Mouse (Mus musculus) hindbrain, embryonic 14.5 days (tissue): ENCODE results near the gene 1110002E22Rik. TPM values are rescaled to one million over a fixed set of nuclear protein-coding genes. Genes with fewer than 3 reads are reported as not detected.

Source experiments
- ATAC-seq: fragments of 200-750 bp; cut with Nextera tagmentation; 2 replicates; pipeline ENCODE4 v1.8.0; 2017; ENCODE audit warnings: moderate number of reproducible peaks, mild to moderate bottlenecking, moderate TSS enrichment, moderate library complexity; ENCODE audit not compliant: low FRiP score
- DNase-seq: peaks from one replicate; pipeline ENCODE4 v3.0.0-alpha.2; 2015; ENCODE audit warnings: low spot score
- H3K27ac ChIP-seq: fragments of 300-500 bp; sonication (generic); 2 replicates; pipeline ENCODE4 v1.5.1; 2014; ENCODE audit warnings: mild to moderate bottlenecking, moderate library complexity
- H3K27me3 ChIP-seq: fragments of 300-500 bp; sonication (generic); 2 replicates; pipeline ENCODE4 v1.6.1; 2014; ENCODE audit warnings: mild to moderate bottlenecking, low read length, mixed read lengths; ENCODE audit not compliant: control insufficient read depth, insufficient read depth
- H3K36me3 ChIP-seq: fragments of 300-500 bp; sonication (generic); replicated peaks from 2 replicates; pipeline ENCODE4 v1.6.1; 2014; ENCODE audit not compliant: control insufficient read depth, insufficient read depth
- H3K4me1 ChIP-seq: fragments of 300-500 bp; sonication (generic); replicated peaks from 2 replicates; pipeline ENCODE4 v1.6.1; 2014; ENCODE audit warnings: antibody characterized with exemption, low read length, mixed read lengths; ENCODE audit not compliant: control insufficient read depth, insufficient read depth
- H3K4me2 ChIP-seq: fragments of 300-500 bp; sonication (generic); replicated peaks from 2 replicates; pipeline ENCODE4 v1.6.1; 2014; ENCODE audit warnings: mild to moderate bottlenecking, moderate library complexity
- H3K4me3 ChIP-seq: fragments of 300-500 bp; sonication (generic); replicated peaks from 2 replicates; pipeline ENCODE4 v1.5.1; 2014; ENCODE audit warnings: mild to moderate bottlenecking, low read length
- H3K9ac ChIP-seq: fragments of 300-500 bp; sonication (generic); 2 replicates; pipeline ENCODE4 v1.6.1; 2014
- H3K9me3 ChIP-seq: fragments of 300-500 bp; sonication (generic); 2 replicates; pipeline ENCODE4 v1.6.1; 2016; ENCODE audit warnings: low read length; ENCODE audit not compliant: control insufficient read depth
- WGBS: fragments of 180-500 bp; shearing (Covaris S2); extraction: QIAGEN DNeasy Blood & Tissue Kit; methylation state at CpG from one replicate; pipeline ENCODE4 v1.1.7; 2014; 5-methylcytosine and 5-hydroxymethylcytosine counted together
- polyA plus RNA-seq: library from polyadenylated mRNA; unstranded; fragments of >200 nt; fragmentation: Nextera tagmentation; extraction: Ambion mirVana; gene quantifications from 2 replicates; pipeline ENCODE4 v1.2.1, GENCODE M21; 2014

Gene 1110002E22Rik
- polyA plus RNA-seq, 1 experiment from 2014 or later: 0.07 TPM

DNA sequence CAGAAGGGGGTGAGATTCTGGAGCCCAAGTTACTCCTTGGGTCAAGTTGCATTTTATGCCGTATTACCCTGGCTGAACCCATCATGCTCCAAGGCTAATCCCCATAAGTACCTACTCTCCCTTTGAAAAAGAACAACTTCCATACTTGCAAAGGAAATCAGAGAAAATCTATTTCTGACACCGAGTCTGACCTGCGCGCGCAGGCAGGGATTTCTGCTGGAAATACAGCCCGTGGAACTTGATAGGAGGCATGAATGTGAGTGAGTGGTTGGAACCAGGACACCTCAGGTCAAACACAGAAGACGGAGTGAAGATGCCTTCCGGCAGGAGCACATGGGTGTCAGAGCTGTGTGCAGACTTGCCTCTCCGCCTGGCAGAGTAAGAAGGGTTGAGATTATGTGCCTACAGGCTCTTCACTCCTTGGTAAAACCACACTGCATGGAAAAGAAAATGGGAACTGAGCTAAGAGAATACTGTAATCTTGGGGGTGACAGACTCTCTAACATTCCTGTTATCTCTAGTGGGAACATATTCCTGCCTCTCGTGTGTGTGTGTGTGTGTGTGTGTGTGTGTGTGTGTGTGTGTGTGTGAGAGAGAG, 6.7 kb downstream of the 1110002E22Rik start:
- H3K27ac ChIP-seq: no peak overlapping the region
- WGBS: 88% methylated on average over 10 of the region's 10 CpGs
- H3K9me3 ChIP-seq: no peaks in the 10 kb centered on the region
- no peaks in the 10 kb centered on the region for H3K27me3 ChIP-seq
- H3K9ac ChIP-seq: no peak overlapping the region
- DNase-seq (no peak), ATAC-seq (no peak)
- no peak overlapping the region for H3K4me2 ChIP-seq
- peaks cover 6% of the 10 kb centered on the region; the same call in 1 of the 2 replicates for H3K4me1 ChIP-seq
- no peak overlapping the region for H3K4me3 ChIP-seq
- no peaks in the 10 kb centered on the region for H3K36me3 ChIP-seq

DNA sequence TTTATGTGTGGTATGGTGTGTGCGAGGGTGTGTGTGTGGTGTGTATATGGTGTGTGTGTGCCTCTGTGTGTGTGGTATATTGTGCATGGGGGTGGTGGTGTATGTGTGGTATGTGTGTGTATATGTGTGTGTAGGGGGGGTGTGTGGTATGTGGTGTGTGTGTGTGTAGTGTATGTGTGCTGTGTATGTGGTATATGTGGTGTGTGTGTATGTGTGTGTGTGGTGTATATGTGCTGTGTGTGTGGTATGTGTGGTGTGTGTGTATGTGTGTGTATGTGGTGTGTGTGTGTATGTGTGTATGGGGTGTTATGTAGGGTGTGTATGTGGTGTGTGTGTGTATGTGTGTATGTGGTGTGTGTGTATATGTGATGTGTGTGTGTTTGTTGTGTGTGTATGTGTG, 9.4 kb downstream of the 1110002E22Rik start:
- ATAC-seq (peak; percentile 32; the same call in 1 of the 2 replicates), DNase-seq (no peak)
- Histone ChIP-seq H3K27ac (no peak overlapping the region), H3K4me3 (no peak overlapping the region), H3K4me1 (peaks cover 3% of the 10 kb centered on the region; the same call in 1 of the 2 replicates), H3K9ac (no peak overlapping the region), H3K36me3 (no peaks in the 10 kb centered on the region), H3K9me3 (no peaks in the 10 kb centered on the region), H3K27me3 (no peaks in the 10 kb centered on the region), H3K4me2 (no peak overlapping the region)
- WGBS: 96% methylated on average over 1 of the region's 1 CpGs

DNA sequence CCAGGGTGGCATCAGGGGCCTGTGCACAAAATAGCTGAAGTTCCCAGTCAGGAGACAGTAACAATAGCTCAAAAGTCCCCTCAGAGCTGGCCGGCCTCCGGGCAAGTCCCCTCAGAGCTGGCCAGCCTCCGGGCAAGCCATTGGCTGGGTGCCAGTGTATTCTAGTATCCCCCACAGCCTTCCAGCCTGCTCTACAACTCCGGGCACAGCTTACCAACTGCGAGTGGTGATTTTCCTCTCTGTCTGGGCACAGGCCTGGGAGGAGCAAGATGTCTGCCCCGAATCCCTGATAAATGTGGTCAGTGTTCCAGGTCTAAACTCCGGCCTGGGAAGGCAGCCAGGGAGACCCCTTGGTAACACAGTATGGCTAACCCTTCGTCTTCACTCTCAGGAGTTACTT, 10.4 kb downstream of the 1110002E22Rik start:
- peak; percentile 83; the same call in 1 of the 2 replicates for ATAC-seq
- no peak overlapping the region for H3K4me2 ChIP-seq
- WGBS: 55% methylated on average over 8 of the region's 8 CpGs
- no peak overlapping the region for H3K9ac ChIP-seq
- H3K27ac ChIP-seq: peak overlapping the region; percentile 1; the same call in 1 of the 2 replicates
- no peaks in the 10 kb centered on the region for H3K27me3 ChIP-seq
- peaks cover 3% of the 10 kb centered on the region; the same call in 1 of the 2 replicates for H3K4me1 ChIP-seq
- no peaks in the 10 kb centered on the region for H3K9me3 ChIP-seq
- peak; percentile 38 for DNase-seq
- no peaks in the 10 kb centered on the region for H3K36me3 ChIP-seq
- H3K4me3 ChIP-seq: no peak overlapping the region

DNA sequence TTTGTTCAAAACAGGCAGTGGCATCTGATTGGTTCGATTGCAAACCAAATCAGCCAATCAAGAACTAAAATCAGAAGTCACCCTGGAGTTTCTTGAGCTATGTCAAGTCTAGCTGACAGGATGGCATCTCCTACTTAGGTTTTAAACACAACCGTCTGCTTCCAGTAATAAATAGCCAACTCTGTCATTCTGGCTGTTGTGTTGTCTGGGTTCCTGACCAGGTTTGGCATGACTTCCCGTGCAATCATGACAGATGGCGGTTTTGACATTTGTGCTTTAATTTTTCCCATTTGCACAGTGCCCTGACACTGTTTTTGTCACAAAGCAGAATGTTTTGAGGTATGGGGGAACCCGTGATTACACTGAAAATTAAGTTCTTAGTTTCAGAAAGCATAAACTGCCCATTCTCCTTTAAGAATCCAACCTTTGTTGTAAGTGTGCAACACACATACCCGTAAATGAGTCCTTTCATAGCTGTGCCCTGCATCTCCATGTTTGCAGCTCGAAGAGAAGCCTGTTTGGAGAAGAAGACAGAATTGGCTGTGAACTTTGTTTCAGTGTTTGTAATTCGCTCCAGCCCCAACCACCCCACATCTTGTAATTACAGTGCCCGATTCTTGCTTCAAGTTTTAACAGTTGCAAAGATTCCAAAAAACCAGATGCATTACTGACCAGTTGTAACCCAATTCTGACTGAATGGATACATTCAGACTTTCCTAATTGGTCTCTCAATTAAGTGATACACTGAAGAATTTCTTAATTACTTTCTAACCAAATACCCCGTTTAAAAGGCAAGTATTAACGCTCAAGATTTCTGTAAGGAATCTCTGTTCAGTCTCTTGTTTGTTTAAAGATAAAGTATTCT, 12.9 kb downstream of the 1110002E22Rik start:
- DNase-seq (no peak), ATAC-seq (no peak)
- Histone ChIP-seq H3K4me1 (0 out of 2 replicates have a peak, but pooled peaks cover 3% of the 10 kb centered on the region), H3K4me2 (no peak overlapping the region), H3K9ac (no peak overlapping the region), H3K27ac (no peak overlapping the region), H3K4me3 (no peak overlapping the region), H3K27me3 (no peaks in the 10 kb centered on the region), H3K36me3 (no peaks in the 10 kb centered on the region), H3K9me3 (no peaks in the 10 kb centered on the region)
- 88% methylated on average over 11 of the region's 11 CpGs for WGBS

DNA sequence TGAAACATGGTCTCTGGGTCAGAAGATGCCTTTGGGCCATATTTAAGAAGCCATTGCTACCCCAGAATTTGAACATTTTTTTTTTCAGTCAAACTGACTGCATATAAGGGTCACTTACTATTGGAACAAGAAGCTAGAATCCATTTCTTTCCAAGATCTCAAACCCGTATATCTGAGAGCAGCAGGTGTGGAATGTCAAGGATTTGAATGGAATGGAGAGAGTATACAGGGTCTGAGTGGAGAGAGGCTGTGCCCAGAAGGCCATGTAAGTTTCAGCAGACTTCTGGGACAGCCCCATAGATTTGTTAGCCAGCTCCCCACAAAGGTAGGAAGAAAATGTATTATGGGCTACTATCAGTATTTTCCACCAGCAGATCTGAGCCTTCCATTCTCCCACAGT, 13.8 kb downstream of the 1110002E22Rik start:
- Histone ChIP-seq H3K4me3 (no peak overlapping the region), H3K4me2 (no peak overlapping the region), H3K9me3 (no peaks in the 10 kb centered on the region), H3K36me3 (no peaks in the 10 kb centered on the region), H3K27ac (no peak overlapping the region), H3K9ac (no peak overlapping the region), H3K4me1 (0 out of 2 replicates have a peak, but pooled peaks cover 3% of the 10 kb centered on the region), H3K27me3 (no peaks in the 10 kb centered on the region)
- DNase-seq: no peak
- WGBS: 85% methylated on average over 1 of the region's 1 CpGs
- ATAC-seq: no peak

DNA sequence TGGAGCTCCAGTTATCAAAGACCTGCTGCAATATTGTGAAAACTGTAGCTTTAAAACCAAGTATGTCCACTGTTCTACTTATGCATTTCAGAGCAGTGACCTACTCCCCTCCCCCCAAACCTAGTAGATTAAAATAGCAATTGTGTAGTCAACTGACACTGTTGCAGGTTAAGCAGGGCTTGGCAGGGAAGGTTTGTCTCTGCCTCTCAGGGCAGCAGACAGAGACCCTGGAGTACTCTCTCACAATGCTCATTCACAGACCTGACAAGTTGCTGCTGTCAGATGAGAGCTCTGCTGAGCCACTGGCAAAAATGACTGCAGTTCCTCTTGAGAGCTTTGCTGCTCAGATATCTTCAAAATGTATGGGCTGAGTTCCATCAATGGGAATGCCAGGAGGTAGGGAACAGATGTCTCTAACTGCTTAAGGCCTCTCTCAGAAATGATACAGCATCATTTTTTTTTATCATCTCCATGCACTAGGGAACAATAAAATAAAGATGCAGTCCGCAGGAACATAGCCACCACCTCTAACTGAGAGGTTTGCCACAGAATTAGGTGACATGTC, 18.3 kb downstream of the 1110002E22Rik start:
- H3K4me2 ChIP-seq: no peak overlapping the region
- no peak overlapping the region for H3K9ac ChIP-seq
- H3K4me3 ChIP-seq: no peak overlapping the region
- H3K27ac ChIP-seq: no peak overlapping the region
- DNase-seq (no peak), ATAC-seq (no peak)
- H3K36me3 ChIP-seq: no peaks in the 10 kb centered on the region
- H3K27me3 ChIP-seq: no peaks in the 10 kb centered on the region
- no peaks in the 10 kb centered on the region for H3K4me1 ChIP-seq
- H3K9me3 ChIP-seq: no peaks in the 10 kb centered on the region
- WGBS: 73% methylated on average over 1 of the region's 1 CpGs

DNA sequence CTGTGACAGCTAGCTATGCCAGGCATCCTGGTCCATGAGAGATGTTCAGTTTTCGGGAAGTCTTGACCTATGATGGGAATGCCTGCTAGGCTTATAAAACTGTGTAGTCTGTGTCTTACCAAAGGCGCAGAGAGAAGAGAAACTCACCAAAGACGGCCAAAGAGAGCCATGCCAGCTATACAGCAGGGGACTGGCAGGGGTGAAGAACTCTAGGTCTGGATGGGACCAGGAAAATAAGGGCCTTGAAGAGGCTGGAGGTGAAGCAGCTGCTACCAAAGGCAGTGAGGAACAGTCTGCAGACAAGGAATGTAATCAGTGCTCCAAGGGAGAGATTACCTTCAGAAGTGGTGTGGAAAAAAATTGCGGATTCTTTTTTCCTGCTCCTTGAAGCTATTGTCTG, 19.0 kb downstream of the 1110002E22Rik start:
- H3K36me3 ChIP-seq: no peaks in the 10 kb centered on the region
- no peaks in the 10 kb centered on the region for H3K9me3 ChIP-seq
- WGBS: 64% methylated on average over 4 of the region's 4 CpGs
- no peak overlapping the region for H3K4me2 ChIP-seq
- H3K9ac ChIP-seq: no peak overlapping the region
- H3K4me3 ChIP-seq: no peak overlapping the region
- no peak for ATAC-seq
- H3K4me1 ChIP-seq: no peaks in the 10 kb centered on the region
- DNase-seq: no peak
- no peak overlapping the region for H3K27ac ChIP-seq
- H3K27me3 ChIP-seq: no peaks in the 10 kb centered on the region

DNA sequence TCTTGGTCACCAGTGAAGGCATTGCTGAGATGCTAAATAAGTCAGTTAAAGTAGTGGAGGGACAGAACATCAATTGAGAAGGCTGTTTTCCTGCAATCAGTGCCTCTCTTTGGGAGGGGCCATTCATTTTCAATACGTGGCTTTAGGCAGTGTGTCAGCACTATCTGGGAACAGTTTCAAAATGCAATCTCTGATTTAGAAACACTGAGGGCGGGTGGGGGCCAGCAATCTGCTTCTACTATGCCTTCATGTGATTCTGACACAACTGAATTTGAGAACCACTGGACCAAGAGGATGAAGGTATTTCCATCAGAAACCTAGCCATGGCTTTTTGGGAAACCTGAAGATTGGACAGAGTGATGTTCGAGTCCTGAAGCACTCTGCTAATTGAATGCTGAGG, 30.4 kb downstream of the 1110002E22Rik start:
- Histone ChIP-seq H3K27me3 (no peaks in the 10 kb centered on the region), H3K27ac (0 out of 2 replicates have a peak overlapping the region, but pooled peaks have one; percentile 61), H3K4me2 (no peak overlapping the region), H3K4me1 (0 out of 2 replicates have a peak, but pooled peaks cover 3% of the 10 kb centered on the region), H3K9me3 (no peaks in the 10 kb centered on the region), H3K4me3 (no peak overlapping the region), H3K36me3 (no peaks in the 10 kb centered on the region), H3K9ac (no peak overlapping the region)
- ATAC-seq (no peak), DNase-seq (no peak)
- 71% methylated on average over 3 of the region's 3 CpGs for WGBS

DNA sequence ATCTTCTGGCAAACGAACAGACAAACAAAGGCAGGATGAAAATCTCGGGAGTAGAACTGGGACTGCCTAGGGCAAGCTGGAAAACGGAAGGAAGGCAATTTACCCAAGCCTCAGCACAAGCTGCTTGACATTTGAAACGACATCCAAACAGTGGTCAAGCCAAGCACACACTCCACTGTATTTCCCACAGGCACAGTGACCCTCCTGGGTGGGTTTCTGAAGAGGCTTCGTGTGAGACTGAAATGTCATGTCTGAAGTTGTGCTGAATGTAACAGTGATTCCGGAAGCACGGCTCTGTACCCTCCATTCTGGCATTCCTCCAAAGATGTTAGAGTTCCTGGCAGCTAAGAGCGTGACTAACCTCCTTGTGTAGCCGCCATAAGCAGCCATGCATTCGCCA, 30.9 kb downstream of the 1110002E22Rik start:
- 52% methylated on average over 10 of the region's 10 CpGs for WGBS
- peak overlapping the region; percentile 61; the same call in 1 of the 2 replicates for H3K27ac ChIP-seq
- 0 out of 2 replicates have a peak, but pooled peaks cover 3% of the 10 kb centered on the region for H3K4me1 ChIP-seq

More for the DNA sequence above, 30.9 kb downstream of the 1110002E22Rik start:
- Histone ChIP-seq H3K4me2 (no peak overlapping the region), H3K27me3 (no peaks in the 10 kb centered on the region), H3K9ac (no peak overlapping the region), H3K9me3 (no peaks in the 10 kb centered on the region), H3K4me3 (no peak overlapping the region), H3K36me3 (no peaks in the 10 kb centered on the region)
- ATAC-seq: peak; percentile 76; the same call in 1 of the 2 replicates
- peak; percentile 58 for DNase-seq
